22 mouse cellular contexts compared by ENCODE assay signal in genomic region chr10:51233592-51233991, GRCm38 (mm10).
"Had no signal": no experiment of that assay in that cellular context is flagged by ENCODE, and none has a peak within 500 bp of the region (broad histone marks: within the 10 kb centered on the region; RNA-seq: fewer than 3 reads in every experiment).

No protein-coding gene starts in this region.

- ATAC-seq: intestine, embryonic 15.5 days had no signal

- H3K9ac ChIP-seq: intestine, embryonic 15.5 days; limb, embryonic 13.5 days; liver, embryonic 15.5 days; lung, embryonic 15.5 days; neural tube, embryonic 13.5 days; stomach, embryonic 15.5 days had no signal

- H3K4me2 ChIP-seq: intestine, embryonic 15.5 days; limb, embryonic 13.5 days; liver, embryonic 11.5 days; liver, embryonic 15.5 days; lung, embryonic 15.5 days; midbrain, embryonic 11.5 days; neural tube, embryonic 13.5 days; stomach, embryonic 15.5 days had no signal

- H3K4me1 ChIP-seq: intestine, embryonic 15.5 days; liver, embryonic 15.5 days; lung, embryonic 15.5 days; megakaryocyte, embryonic 14.5 days; stomach, embryonic 15.5 days had no signal

- H3K27me3 ChIP-seq: intestine, embryonic 15.5 days; limb, embryonic 13.5 days; liver, embryonic 15.5 days; lung, embryonic 15.5 days; megakaryocyte, embryonic 14.5 days; neural tube, embryonic 13.5 days; stomach, embryonic 15.5 days had no signal

- H3K36me3 ChIP-seq: intestine, embryonic 15.5 days; limb, embryonic 13.5 days; liver, embryonic 15.5 days; lung, embryonic 15.5 days; neural tube, embryonic 13.5 days; stomach, embryonic 15.5 days had no signal

- H3K9me3 ChIP-seq: intestine, embryonic 15.5 days; limb, embryonic 13.5 days; liver, embryonic 15.5 days; lung, embryonic 15.5 days; megakaryocyte, embryonic 14.5 days; neural tube, embryonic 13.5 days; stomach, embryonic 15.5 days had no signal

- H3K27ac ChIP-seq: intestine, embryonic 15.5 days; left cerebral cortex, adult 2 months; limb, embryonic 13.5 days; liver, embryonic 15.5 days; lung, embryonic 15.5 days; neural tube, embryonic 13.5 days; stomach, embryonic 15.5 days had no signal

- DNase-seq: kidney, adult 11 months; kidney, adult 9 months; kidney, postnatal 14 days; kidney, postnatal 4 days; layer of hippocampus, postnatal 36 days; lung, adult 18-20 months; lung, postnatal 10 days; lung, postnatal 36 days; midbrain, embryonic 14.5 days; right cerebral cortex, postnatal 4 days; spleen, adult 18-20 months; thymus, postnatal 36 days had no signal

- H3K4me3 ChIP-seq: intestine, embryonic 15.5 days; left cerebral cortex, adult 2 months; limb, embryonic 13.5 days; liver, embryonic 15.5 days; lung, embryonic 15.5 days; megakaryocyte, embryonic 14.5 days; neural tube, embryonic 13.5 days; stomach, embryonic 15.5 days had no signal
